Mouse (Mus musculus) spleen, adult 18-20 months (tissue): ENCODE measurements around the gene Cnbd2.

Experiments used
- DNase-seq, 2 experiments: peaks; one replicate each; pipeline ENCODE4 v3.0.0; 2022; ENCODE audit warnings: mixed read lengths in 2 of 2

Cnbd2 gene

GRCm38 (mm10) chr2:156311841-156312291 lies 233 bp upstream of the Cnbd2 start:
- DNase-seq = peak; percentile 50 to 70

DNA sequence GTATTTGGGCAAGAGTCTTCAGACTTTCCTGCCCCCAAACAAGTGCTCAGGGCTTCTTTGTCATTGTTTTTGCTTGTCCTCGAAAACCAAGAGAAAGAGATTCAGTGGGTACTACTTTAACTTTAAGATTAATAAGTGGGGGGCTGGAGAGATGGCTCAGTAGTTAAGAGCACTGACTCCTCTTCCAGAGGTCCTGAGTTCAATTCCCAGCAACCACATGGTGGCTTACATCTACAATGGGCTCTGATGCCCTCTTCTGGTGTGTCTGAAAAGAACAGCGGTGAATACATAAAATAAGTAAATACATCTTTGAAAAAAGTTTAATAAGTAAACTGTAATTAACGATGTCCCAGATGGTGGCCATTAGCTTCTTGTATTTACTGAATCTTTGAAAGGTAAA lies 1.1 kb downstream of the Cnbd2 start:
- no peak for DNase-seq

DNA sequence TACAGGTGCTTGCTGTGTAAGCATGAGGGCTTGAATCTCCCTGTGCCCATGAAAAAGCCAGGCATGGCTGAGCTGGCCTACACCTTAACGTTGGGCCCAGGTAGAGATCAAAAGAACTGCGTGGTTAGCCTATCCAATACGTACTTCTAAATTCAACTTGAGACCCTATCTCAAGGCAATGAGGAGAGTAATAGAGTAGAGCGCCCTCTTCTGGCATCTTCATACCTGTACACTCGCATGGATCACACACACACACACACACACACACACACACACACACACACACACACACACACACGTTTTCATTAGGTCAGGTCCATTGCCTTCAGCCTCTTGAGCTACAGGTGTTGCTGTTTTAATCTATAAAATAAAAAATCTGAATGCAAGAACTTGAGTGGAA lies 2.7 kb downstream of the Cnbd2 start:
- no peak for DNase-seq

DNA sequence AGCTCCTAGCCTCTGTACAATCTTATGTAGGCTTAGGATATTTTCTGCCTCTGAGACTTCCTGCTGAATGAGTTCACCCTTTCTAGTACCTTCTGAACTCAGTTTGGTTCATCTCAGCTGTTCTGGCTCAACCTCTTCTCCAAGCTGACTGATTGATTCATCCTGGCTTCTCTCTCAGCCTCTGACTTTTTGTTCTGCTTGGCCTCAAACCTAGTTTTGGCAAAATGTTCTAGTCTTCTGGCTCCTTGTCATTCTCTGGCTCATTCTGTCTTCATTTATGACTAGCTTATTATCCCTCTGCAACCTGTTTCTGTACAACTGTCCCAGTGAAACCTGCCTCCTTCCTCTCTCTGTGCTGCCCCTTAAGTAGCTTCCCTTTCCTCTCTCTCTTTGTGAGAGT lies 6.4 kb downstream of the Cnbd2 start:
- no peak for DNase-seq

- DNase-seq = no peak
Measured at GRCm38 (mm10) chr2:156321538-156321937, 9.4 kb downstream of the Cnbd2 start.

DNA sequence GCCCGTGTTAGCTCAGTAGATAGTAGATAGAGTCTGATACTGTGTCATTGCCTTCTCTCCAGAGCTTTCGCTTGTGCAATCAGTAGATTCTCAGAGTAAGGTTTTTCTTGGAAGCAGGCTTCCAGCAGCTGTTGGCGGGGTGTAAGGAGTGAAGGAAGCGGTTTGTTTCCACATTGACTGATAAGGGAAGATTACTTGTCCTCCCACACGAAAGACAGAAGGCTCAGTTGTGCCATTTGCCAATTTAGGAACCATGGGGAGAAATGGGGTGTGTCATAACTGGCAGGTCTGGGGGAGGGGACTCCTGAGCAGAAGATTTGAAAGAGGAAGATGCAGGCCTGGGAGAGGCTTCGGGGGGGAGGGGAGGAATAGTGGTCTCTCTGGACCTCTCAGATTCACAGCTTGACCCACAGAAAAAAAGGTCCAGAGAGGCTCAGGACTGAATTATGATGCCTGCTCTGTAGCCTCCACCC lies 12.1 kb downstream of the Cnbd2 start:
- DNase-seq = no peak

- DNase-seq = no peak
Measured at GRCm38 (mm10) chr2:156324681-156325080, 12.6 kb downstream of the Cnbd2 start.

GRCm38 (mm10) chr2:156330681-156331080 lies 18.6 kb downstream of the Cnbd2 start:
- DNase-seq = no peak

GRCm38 (mm10) chr2:156331446-156331965 lies 19.4 kb downstream of the Cnbd2 start:
- DNase-seq = no peak

DNA sequence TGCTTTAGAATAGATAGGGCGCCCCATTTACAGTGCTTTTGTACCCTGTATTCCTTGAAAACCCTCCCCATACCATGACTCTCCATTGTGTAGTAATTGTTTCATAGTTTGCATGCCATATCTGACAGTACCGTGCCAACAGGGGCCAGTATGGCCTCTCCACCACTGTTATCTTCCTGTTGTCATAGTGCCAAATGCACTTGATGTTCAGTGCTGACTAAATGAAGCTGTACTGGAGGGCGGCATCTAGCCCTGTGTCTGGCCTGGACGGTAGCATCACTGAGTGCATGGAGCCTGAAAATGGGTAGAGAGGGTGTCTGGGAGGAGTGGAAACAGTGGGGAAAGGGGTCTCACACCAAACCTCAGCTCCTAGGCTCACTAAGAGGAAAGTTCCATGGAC lies 28.0 kb downstream of the Cnbd2 start:
- DNase-seq = no peak

- DNase-seq = peak in 1 of 2 experiments; percentile 6
Measured at GRCm38 (mm10) chr2:156344775-156345532, 32.9 kb downstream of the Cnbd2 start.

- DNase-seq = no peak
Measured at GRCm38 (mm10) chr2:156348812-156349211, 36.7 kb downstream of the Cnbd2 start.

DNA sequence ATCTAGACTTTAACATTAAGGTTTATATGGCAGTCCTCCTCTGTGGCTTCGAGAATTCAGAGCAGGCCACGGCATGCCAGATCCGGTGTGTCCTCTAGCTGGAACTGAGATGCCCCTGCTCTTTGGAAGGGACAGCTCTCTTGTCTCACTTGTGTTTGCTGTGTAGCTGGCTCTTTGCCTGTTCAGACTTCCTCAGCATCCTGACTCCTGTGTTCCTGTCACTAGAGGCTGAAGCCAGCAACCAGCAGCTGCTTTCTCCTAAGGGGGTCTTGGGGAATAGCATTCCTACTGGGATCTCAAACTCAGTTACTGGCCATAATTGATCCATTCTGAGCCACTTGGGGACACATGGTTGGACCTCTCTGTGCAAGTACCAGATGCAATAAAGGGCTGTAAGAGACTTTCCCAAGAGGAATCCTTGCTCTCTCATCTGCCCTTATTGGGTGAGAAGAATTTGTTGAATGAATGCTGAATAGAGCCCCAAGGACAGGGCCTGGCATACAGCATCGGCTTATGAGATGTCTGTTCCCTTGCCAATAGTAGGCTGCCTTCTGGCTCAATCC lies 37.3 kb downstream of the Cnbd2 start:
- no peak for DNase-seq

DNA sequence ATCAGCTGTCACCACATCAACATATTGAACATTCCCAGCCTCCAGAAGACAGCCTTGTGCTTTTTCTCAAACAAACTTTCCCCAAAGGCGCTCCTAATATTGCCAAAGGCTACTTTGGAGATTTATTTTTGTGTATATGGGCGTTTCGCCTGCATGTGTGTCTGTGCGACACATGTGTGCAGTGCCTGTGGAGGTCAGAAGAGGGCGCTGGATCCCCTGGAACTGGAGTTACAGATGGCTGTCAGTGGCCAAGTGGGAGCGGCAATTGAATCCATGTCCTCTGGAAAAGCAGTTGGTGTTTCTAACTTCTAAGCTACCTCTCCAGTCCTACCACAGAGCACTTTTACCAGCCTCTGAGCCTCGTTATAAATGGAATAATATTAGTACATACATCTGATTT lies 39.1 kb downstream of the Cnbd2 start:
- no peak for DNase-seq

- peak in 1 of 2 experiments; percentile 8 for DNase-seq
Measured at GRCm38 (mm10) chr2:156352413-156353165, 40.5 kb downstream of the Cnbd2 start.

GRCm38 (mm10) chr2:156353265-156353692 lies 41.2 kb downstream of the Cnbd2 start:
- DNase-seq = no peak

DNA sequence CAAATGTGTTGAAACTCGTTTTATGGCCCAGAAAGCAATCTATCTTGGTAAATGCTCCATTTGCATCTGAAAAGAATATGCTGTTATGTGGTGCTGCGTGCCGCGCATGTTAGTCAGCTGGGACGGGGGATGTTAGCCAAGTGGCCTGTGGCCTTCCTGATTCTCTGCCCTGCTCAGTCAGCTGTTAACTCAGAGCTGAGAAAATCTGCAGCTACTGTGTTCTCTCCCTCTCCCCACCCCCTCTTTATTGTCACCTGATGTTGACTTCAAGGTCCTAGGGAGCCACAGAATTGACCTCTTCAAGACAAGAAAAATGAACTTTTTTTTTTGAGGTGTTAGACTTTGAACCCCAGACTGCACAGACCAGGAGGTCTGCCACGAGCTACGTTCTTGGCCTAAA lies 43.9 kb downstream of the Cnbd2 start:
- DNase-seq = no peak

DNA sequence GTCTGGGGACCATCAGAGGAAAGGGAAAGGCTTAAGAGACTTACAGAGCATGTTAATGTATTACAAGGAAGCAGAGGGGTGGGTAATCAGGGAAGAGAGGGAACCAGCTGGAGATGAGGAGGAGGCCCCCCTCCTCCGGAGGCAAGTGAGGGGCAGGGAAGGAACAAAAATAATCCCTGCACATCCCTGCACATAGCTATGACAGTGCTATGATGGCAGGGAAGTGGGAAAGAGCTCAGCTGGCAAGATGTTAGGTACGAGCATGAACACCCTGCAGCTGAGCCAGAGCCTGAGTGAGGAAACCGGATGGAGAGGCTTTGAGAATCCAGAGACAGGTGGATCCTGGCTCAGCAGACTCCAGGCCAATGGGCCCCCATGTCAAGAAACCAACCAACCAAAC lies 56.4 kb downstream of the Cnbd2 start:
- no peak for DNase-seq

- no peak for DNase-seq
Measured at GRCm38 (mm10) chr2:156370896-156371295, 58.8 kb downstream of the Cnbd2 start.

DNA sequence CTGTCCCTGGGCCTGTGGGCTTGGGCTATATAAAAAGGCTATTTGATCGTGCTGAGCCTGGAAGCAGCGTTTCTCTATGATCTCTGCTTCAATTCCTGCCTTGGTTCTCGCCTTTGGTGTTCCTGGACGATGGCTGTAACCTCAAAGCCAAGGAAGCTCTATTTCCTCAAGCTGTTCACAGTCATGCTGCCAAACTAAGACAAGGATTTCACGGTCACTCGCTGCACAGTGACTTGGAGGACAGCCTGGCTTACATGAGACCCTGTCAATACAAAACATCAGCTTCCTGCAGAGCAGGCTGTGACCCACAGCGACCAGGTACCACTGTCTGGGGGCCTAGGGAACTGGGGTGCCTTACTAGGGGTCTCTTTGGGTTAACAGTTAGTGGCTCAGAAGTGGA lies 64.9 kb downstream of the Cnbd2 start:
- no peak for DNase-seq

DNA sequence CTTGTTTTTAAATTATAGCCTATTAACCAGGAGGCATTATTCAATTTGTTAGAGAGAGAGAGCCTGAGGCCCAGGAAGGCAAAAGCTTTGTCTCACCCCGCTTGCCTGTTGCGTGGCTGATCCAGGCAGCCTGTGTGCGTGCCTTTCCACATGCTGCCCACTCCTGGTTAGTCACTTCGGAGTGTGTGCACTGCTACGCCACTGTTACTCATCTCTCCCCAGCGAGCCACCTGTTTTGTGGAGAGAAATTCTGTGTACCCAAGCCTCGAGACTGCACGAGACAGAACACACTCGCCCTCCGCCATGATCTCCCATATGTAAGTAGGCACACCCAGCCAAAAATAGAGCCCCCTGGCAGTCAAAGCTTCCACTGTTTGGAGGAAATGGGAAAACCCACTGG lies 67.8 kb downstream of the Cnbd2 start:
- no peak for DNase-seq

DNA sequence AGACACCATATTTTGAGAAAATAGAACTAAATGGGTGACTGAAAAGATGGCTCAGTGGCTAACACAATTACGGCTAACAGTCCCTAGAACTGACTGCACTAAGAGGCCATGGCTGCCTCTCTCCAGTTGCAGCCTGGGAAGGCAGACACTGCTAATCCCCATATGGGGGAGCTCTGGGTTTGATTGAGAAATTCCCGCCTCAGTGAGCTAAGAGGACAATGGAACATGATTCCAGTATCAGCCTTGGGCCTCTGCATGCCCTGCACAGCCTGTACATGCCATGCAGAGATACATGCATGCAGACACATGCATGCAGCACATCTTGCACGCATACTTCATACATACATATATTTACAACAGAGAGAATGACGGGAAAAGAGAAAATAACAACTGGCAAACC lies 69.3 kb downstream of the Cnbd2 start:
- DNase-seq = no peak

DNA sequence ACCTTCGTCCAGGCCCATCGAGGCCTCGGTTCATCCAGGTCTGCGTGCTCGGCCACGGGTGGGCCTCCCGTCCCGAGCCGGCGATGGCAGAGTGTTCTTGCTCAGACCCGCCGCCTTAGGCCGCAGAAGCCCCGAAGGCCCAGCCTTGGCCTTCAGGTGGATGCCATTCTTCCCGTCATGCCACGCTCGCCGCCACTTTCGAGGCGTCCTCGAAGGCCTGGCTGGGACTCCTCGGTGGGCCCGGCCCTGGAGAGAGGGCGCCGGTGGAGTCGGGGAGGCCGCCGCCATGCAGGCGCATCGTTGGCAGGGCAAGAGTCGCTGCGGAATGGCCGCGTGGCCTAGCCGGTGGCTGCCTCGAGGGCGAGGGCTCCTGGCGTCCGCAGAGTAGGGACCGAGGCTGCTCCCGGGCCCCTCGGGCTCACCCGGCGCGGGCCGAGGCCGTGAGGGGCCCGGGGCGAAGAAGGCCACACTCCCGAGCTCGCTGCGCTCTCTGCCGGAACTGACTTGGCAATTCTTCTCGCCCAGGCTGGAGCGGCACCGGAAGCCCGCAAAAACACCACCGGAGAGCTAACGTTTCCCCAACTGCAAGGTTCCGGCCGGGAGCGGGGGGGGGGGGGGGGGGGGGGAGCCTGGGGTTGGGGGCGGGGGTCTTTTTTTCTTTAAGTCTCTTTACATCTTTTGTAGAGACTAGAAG lies 80.5 kb downstream of the Cnbd2 start:
- peak; percentile 55 to 61 for DNase-seq
